Mouse (Mus musculus) small intestine, adult 2 months (tissue): ENCODE data around the gene Bach2. TPM values are rescaled to one million over a fixed set of nuclear protein-coding genes. Genes with fewer than 3 reads are reported as not detected.

Experiments
- H3K27ac ChIP-seq: fragments of 200-500 bp; 2 replicates; pipeline ENCODE4 v1.5.1; 2012; ENCODE audit warnings: low read depth, low read length, control low read depth, inconsistent platforms; ENCODE audit not compliant: insufficient read depth
- H3K27me3 ChIP-seq: fragments of 200-500 bp; 2 replicates; pipeline ENCODE4 v1.6.1; 2012; ENCODE audit warnings: mild to moderate bottlenecking, moderate library complexity, low read length, inconsistent platforms; ENCODE audit not compliant: control insufficient read depth, insufficient read depth
- H3K36me3 ChIP-seq: fragments of 200-500 bp; 2 replicates; pipeline ENCODE4 v1.6.1; 2012; ENCODE audit warnings: mild to moderate bottlenecking, low read length, control low read depth, inconsistent platforms; ENCODE audit not compliant: control insufficient read depth, insufficient read depth
- H3K4me1 ChIP-seq: fragments of 200-500 bp; 2 replicates; pipeline ENCODE4 v1.6.1; 2012; ENCODE audit warnings: low read length, inconsistent platforms, mixed read lengths; ENCODE audit not compliant: control insufficient read depth, insufficient read depth, insufficient read length
- H3K4me3 ChIP-seq: fragments of 200-500 bp; 2 replicates; pipeline ENCODE4 v1.5.1; 2012; ENCODE audit warnings: low read depth, mild to moderate bottlenecking, control low read depth, inconsistent platforms, low read length, moderate library complexity
- CTCF ChIP-seq: fragments of 200-500 bp; IDR thresholded peaks from 2 replicates; pipeline ENCODE4 v1.5.1; 2012; ENCODE audit warnings: low read depth, mild to moderate bottlenecking, control low read depth, inconsistent platforms, low read length, moderate library complexity, mixed read lengths; ENCODE audit not compliant: insufficient replicate concordance, insufficient read length; ENCODE audit errors: extremely low read depth
- POLR2A ChIP-seq: fragments of 200-500 bp; IDR thresholded peaks from 2 replicates; pipeline ENCODE4 v1.6.1; 2012; ENCODE audit warnings: low read depth, mild to moderate bottlenecking, control low read depth, inconsistent platforms, low read length, moderate library complexity
- WGBS: fragments of 180-500 bp; shearing (Covaris S2); methylation state at CpG from one replicate; pipeline ENCODE4 v1.1.7; 2018; 5-methylcytosine and 5-hydroxymethylcytosine counted together
- polyA plus RNA-seq: library from polyadenylated mRNA; depleted of rRNA; stranded (reverse); fragments of >200 nt; gene quantifications from 2 replicates; pipeline ENCODE4 v1.2.3, GENCODE M21; 2012

Bach2 gene
- polyA plus RNA-seq, 1 experiment: 3.5 TPM

- no peak for TF ChIP-seq POLR2A
- TF ChIP-seq CTCF: no peak
- peak overlapping the region; percentile 73 for H3K27ac ChIP-seq
- H3K36me3 ChIP-seq: no peaks in the 10 kb centered on the region
- peaks cover 22% of the 10 kb centered on the region; the same call in 1 of the 2 replicates for H3K4me1 ChIP-seq
- WGBS: 32% methylated on average over 8 of the region's 8 CpGs
- H3K4me3 ChIP-seq: peak overlapping the region; percentile 23
- H3K27me3 ChIP-seq: no peaks in the 10 kb centered on the region
These were observed 12.4 kb downstream of the Bach2 start for GRCm38 (mm10) chr4:32251005-32251365.

- Histone ChIP-seq H3K4me1 (peaks cover 19% of the 10 kb centered on the region; the same call in 1 of the 2 replicates), H3K27me3 (no peaks in the 10 kb centered on the region), H3K36me3 (no peaks in the 10 kb centered on the region), H3K27ac (0 out of 2 replicates have a peak overlapping the region, but pooled peaks have one; percentile 20), H3K4me3 (no peak overlapping the region)
- WGBS: 83% methylated on average over 15 of the region's 15 CpGs
- TF ChIP-seq POLR2A (no peak), CTCF (no peak)
These were observed 13.5 kb downstream of the Bach2 start for GRCm38 (mm10) chr4:32251946-32252672.

GRCm38 (mm10) chr4:32257686-32258085, 19.1 kb downstream of the Bach2 start:
- 72% methylated on average over 12 of the region's 12 CpGs for WGBS
- Histone ChIP-seq H3K36me3 (no peaks in the 10 kb centered on the region), H3K4me1 (peaks cover 4% of the 10 kb centered on the region; the same call in 1 of the 2 replicates), H3K4me3 (no peak overlapping the region), H3K27me3 (no peaks in the 10 kb centered on the region), H3K27ac (no peak overlapping the region)
- TF ChIP-seq POLR2A (no peak), CTCF (no peak)

GRCm38 (mm10) chr4:32258093-32258492, 19.5 kb downstream of the Bach2 start:
- H3K27me3 ChIP-seq: no peaks in the 10 kb centered on the region
- no peaks in the 10 kb centered on the region for H3K36me3 ChIP-seq
- no peak overlapping the region for H3K27ac ChIP-seq
- H3K4me3 ChIP-seq: no peak overlapping the region
- TF ChIP-seq POLR2A (no peak), CTCF (no peak)
- peaks cover 4% of the 10 kb centered on the region; the same call in 1 of the 2 replicates for H3K4me1 ChIP-seq
- WGBS: 78% methylated on average over 13 of the region's 13 CpGs

- Histone ChIP-seq H3K4me1 (peaks cover 4% of the 10 kb centered on the region; the same call in 1 of the 2 replicates), H3K4me3 (no peak overlapping the region), H3K27ac (no peak overlapping the region), H3K27me3 (no peaks in the 10 kb centered on the region), H3K36me3 (no peaks in the 10 kb centered on the region)
- no peak for TF ChIP-seq CTCF
- TF ChIP-seq POLR2A: no peak
- WGBS: 89% methylated on average over 7 of the region's 7 CpGs
These were observed 20.0 kb downstream of the Bach2 start for GRCm38 (mm10) chr4:32258596-32258995.

GRCm38 (mm10) chr4:32260909-32261308, 22.3 kb downstream of the Bach2 start:
- Histone ChIP-seq H3K27ac (no peak overlapping the region), H3K27me3 (no peaks in the 10 kb centered on the region), H3K36me3 (no peaks in the 10 kb centered on the region), H3K4me1 (peaks cover 4% of the 10 kb centered on the region; the same call in 1 of the 2 replicates), H3K4me3 (no peak overlapping the region)
- TF ChIP-seq CTCF: no peak
- no peak for TF ChIP-seq POLR2A
- 60% methylated on average over 4 of the region's 4 CpGs for WGBS

GRCm38 (mm10) chr4:32262825-32263684, 24.5 kb downstream of the Bach2 start:
- H3K4me3 ChIP-seq: no peak overlapping the region

More at GRCm38 (mm10) chr4:32262825-32263684, 24.5 kb downstream of the Bach2 start:
- Histone ChIP-seq H3K27ac (no peak overlapping the region), H3K27me3 (no peaks in the 10 kb centered on the region), H3K4me1 (peaks cover 2% of the 10 kb centered on the region; the same call in 1 of the 2 replicates), H3K36me3 (no peaks in the 10 kb centered on the region)
- 84% methylated on average over 20 of the region's 20 CpGs for whole genome bisulfite sequencing
- TF ChIP-seq CTCF: no peak
- TF ChIP-seq POLR2A: no peak
